Mouse (Mus musculus) large intestine, adult 2 months (tissue): Measurements from ENCODE around the gene Gng4. TPM values are rescaled to one million over a fixed set of nuclear protein-coding genes. Genes with fewer than 3 reads are reported as not detected.

Experiments used
- DNase-seq: peaks from one replicate; pipeline ENCODE4 v3.0.0-alpha.2; 2012; ENCODE audit warnings: low read depth, low spot score
- WGBS: fragments of 180-500 bp; shearing (Covaris S2); methylation state at CpG from one replicate; pipeline ENCODE4 v1.1.7; 2018; 5-methylcytosine and 5-hydroxymethylcytosine counted together
- polyA plus RNA-seq: library from polyadenylated mRNA; depleted of rRNA; stranded (reverse); fragments of >200 nt; gene quantifications from 2 replicates; pipeline ENCODE4 v1.2.3, GENCODE M21; 2012

Gng4 gene
- polyA plus RNA-seq, 1 experiment = 1.2 TPM

- DNase-seq = no peak
- WGBS = 21% methylated on average over 11 of the region's 11 CpGs
These were observed 24.7 kb downstream of the Gng4 start for GRCm38 (mm10) chr13:13808337-13809132.

- no peak for DNase-seq
- 76% methylated on average over 7 of the region's 7 CpGs for WGBS
These were observed 27.0 kb downstream of the Gng4 start for GRCm38 (mm10) chr13:13810885-13811284.

- no peak for DNase-seq
- WGBS = 37% methylated on average over 3 of the region's 3 CpGs
These were observed 34.8 kb downstream of the Gng4 start for GRCm38 (mm10) chr13:13818696-13819095.

GRCm38 (mm10) chr13:13820234-13821123, 36.6 kb downstream of the Gng4 start:
- 79% methylated on average over 7 of the region's 7 CpGs for WGBS
- no peak for DNase-seq

- WGBS = 85% methylated on average over 7 of the region's 7 CpGs
- no peak for DNase-seq
These were observed 41.1 kb downstream of the Gng4 start for GRCm38 (mm10) chr13:13824946-13825345.

GRCm38 (mm10) chr13:13826533-13826932, 42.7 kb downstream of the Gng4 start:
- 84% methylated on average over 6 of the region's 6 CpGs for WGBS

GRCm38 (mm10) chr13:13828125-13828524, 44.3 kb downstream of the Gng4 start:
- no peak for DNase-seq
- WGBS = 21% methylated on average over 1 of the region's 1 CpGs

More at GRCm38 (mm10) chr13:13826533-13826932, 42.7 kb downstream of the Gng4 start:
- no peak for DNase-seq

- no peak for DNase-seq
- WGBS = 45% methylated on average over 4 of the region's 4 CpGs
These were observed 46.7 kb downstream of the Gng4 start for GRCm38 (mm10) chr13:13830469-13831074.

- no peak for DNase-seq
- 48% methylated on average over 2 of the region's 2 CpGs for WGBS
These were observed 51.3 kb downstream of the Gng4 start for GRCm38 (mm10) chr13:13835180-13835579.

- WGBS = 35% methylated on average over 4 of the region's 4 CpGs
- DNase-seq = no peak
These were observed 61.2 kb downstream of the Gng4 start for GRCm38 (mm10) chr13:13845021-13845420.

- WGBS = 46% methylated on average over 3 of the region's 3 CpGs
- DNase-seq = no peak
These were observed 63.3 kb downstream of the Gng4 start for GRCm38 (mm10) chr13:13847075-13847599.

GRCm38 (mm10) chr13:13857190-13857589, 73.3 kb downstream of the Gng4 start:
- DNase-seq = no peak
- 72% methylated on average over 4 of the region's 4 CpGs for WGBS

GRCm38 (mm10) chr13:13862346-13862745, 78.5 kb downstream of the Gng4 start:
- no peak for DNase-seq

GRCm38 (mm10) chr13:13862941-13863340, 79.1 kb downstream of the Gng4 start:
- no peak for DNase-seq
- WGBS = 24% methylated on average over 6 of the region's 6 CpGs

More at GRCm38 (mm10) chr13:13862346-13862745, 78.5 kb downstream of the Gng4 start:
- 66% methylated on average over 11 of the region's 11 CpGs for WGBS

GRCm38 (mm10) chr13:13866339-13866738, 82.5 kb downstream of the Gng4 start:
- 30% methylated on average over 2 of the region's 2 CpGs for WGBS
- no peak for DNase-seq

- DNase-seq = no peak
- 77% methylated on average over 2 of the region's 2 CpGs for WGBS
These were observed 83.4 kb downstream of the Gng4 start for GRCm38 (mm10) chr13:13867078-13867759.

GRCm38 (mm10) chr13:13867922-13868321, 84.1 kb downstream of the Gng4 start:
- WGBS = 24% methylated on average over 3 of the region's 3 CpGs
- no peak for DNase-seq
